Mouse (Mus musculus) thymus, adult 2 months (tissue): ENCODE data around the gene St6galnac3.

Experiments used
- CTCF ChIP-seq: fragments of 200-500 bp; IDR thresholded peaks from 2 replicates; pipeline ENCODE4 v1.5.1; 2012; ENCODE audit warnings: mild to moderate bottlenecking, control low read depth, low read length, moderate library complexity, borderline replicate concordance; ENCODE audit not compliant: control insufficient read depth, poor library complexity, insufficient read depth; ENCODE audit errors: extremely low read depth
- POLR2A ChIP-seq: fragments of 200-500 bp; IDR thresholded peaks from 2 replicates; pipeline ENCODE4 v1.6.1; 2012; ENCODE audit warnings: mild to moderate bottlenecking, low read length, control low read depth, moderate library complexity; ENCODE audit not compliant: control insufficient read depth, poor library complexity, insufficient read depth; ENCODE audit errors: extremely low read depth

GRCm38 (mm10) chr3:153394751-153395150, 330.2 kb downstream of the St6galnac3 start:
- TF ChIP-seq POLR2A (no peak), CTCF (no peak)
